Mouse (Mus musculus) cortical plate, adult 2 months (tissue): Measurements from ENCODE around the gene Nsdhl. TPM values are rescaled to one million over a fixed set of nuclear protein-coding genes. Genes with fewer than 3 reads are reported as not detected.

Source experiments
- H3K27ac ChIP-seq: fragments of 200-500 bp; 2 replicates; pipeline ENCODE4 v1.5.1; 2012; ENCODE audit warnings: low read length, control low read depth, inconsistent platforms; ENCODE audit not compliant: insufficient read depth
- H3K4me1 ChIP-seq: fragments of 200-500 bp; 2 replicates; pipeline ENCODE4 v1.6.1; 2011; ENCODE audit warnings: low read length; ENCODE audit not compliant: control insufficient read depth, insufficient read depth
- H3K4me3 ChIP-seq: fragments of 200-500 bp; 2 replicates; pipeline ENCODE4 v1.5.1; 2011; ENCODE audit warnings: mild to moderate bottlenecking, low read length, control low read depth; ENCODE audit not compliant: insufficient read depth
- CTCF ChIP-seq: fragments of 200-500 bp; IDR thresholded peaks from 2 replicates; pipeline ENCODE4 v1.5.1; 2011; ENCODE audit warnings: mild to moderate bottlenecking, control low read depth, low read length; ENCODE audit not compliant: insufficient read depth; ENCODE audit errors: extremely low read depth
- POLR2A ChIP-seq: fragments of 200-500 bp; IDR thresholded peaks from 2 replicates; pipeline ENCODE4 v1.6.1; 2011; ENCODE audit warnings: mild to moderate bottlenecking, low read length, control low read depth; ENCODE audit not compliant: insufficient read depth; ENCODE audit errors: extremely low read depth
- polyA plus RNA-seq: library from polyadenylated mRNA; depleted of rRNA; stranded (reverse); fragments of >200 nt; gene quantifications from 2 replicates; pipeline ENCODE4 v1.2.3, GENCODE M21; 2012

The Nsdhl gene
- polyA plus RNA-seq, 1 experiment: 36.4 TPM

GRCm38 (mm10) chrX:72953464-72953863 is 35.1 kb downstream of the Nsdhl start:
- no peak overlapping the region for H3K4me3 ChIP-seq
- TF ChIP-seq POLR2A: no peak
- H3K27ac ChIP-seq: no peak overlapping the region
- H3K4me1 ChIP-seq: no peaks in the 10 kb centered on the region

GRCm38 (mm10) chrX:72956486-72956885 is 38.1 kb downstream of the Nsdhl start:
- H3K4me3 ChIP-seq: no peak overlapping the region
- TF ChIP-seq POLR2A (no peak), CTCF (no peak)
- H3K4me1 ChIP-seq: no peaks in the 10 kb centered on the region
- no peak overlapping the region for H3K27ac ChIP-seq

GRCm38 (mm10) chrX:72960431-72960830 is 42.1 kb downstream of the Nsdhl start:
- no peaks in the 10 kb centered on the region for H3K4me1 ChIP-seq
- no peak overlapping the region for H3K4me3 ChIP-seq
- no peak overlapping the region for H3K27ac ChIP-seq
- TF ChIP-seq CTCF (no peak), POLR2A (no peak)

GRCm38 (mm10) chrX:72961511-72961910 is 43.2 kb downstream of the Nsdhl start:
- TF ChIP-seq POLR2A (no peak), CTCF (no peak)
- H3K4me1 ChIP-seq: no peaks in the 10 kb centered on the region
- H3K4me3 ChIP-seq: no peak overlapping the region
- no peak overlapping the region for H3K27ac ChIP-seq

GRCm38 (mm10) chrX:72962743-72963142 is 44.4 kb downstream of the Nsdhl start:
- no peak for TF ChIP-seq POLR2A
- TF ChIP-seq CTCF: no peak
- no peak overlapping the region for H3K27ac ChIP-seq
- H3K4me3 ChIP-seq: no peak overlapping the region
- no peaks in the 10 kb centered on the region for H3K4me1 ChIP-seq

GRCm38 (mm10) chrX:72982831-72983230 is 64.5 kb downstream of the Nsdhl start:
- Histone ChIP-seq H3K4me3 (no peak overlapping the region), H3K27ac (no peak overlapping the region)
- no peak for TF ChIP-seq CTCF
- TF ChIP-seq POLR2A: no peak

GRCm38 (mm10) chrX:72985607-72986006 is 67.2 kb downstream of the Nsdhl start:
- TF ChIP-seq CTCF (no peak), POLR2A (no peak)
- H3K4me3 ChIP-seq: no peak overlapping the region
- H3K4me1 ChIP-seq: no peaks in the 10 kb centered on the region
- H3K27ac ChIP-seq: no peak overlapping the region

More at GRCm38 (mm10) chrX:72982831-72983230, 64.5 kb downstream of the Nsdhl start:
- no peaks in the 10 kb centered on the region for H3K4me1 ChIP-seq

GRCm38 (mm10) chrX:72986841-72987519 is 68.6 kb downstream of the Nsdhl start, which contains the start of gene Zfp185:
Gene Zfp185 (plus strand): TSS chrX:72987339.
- H3K4me3 ChIP-seq: peak within 1 kb of the TSS; percentile 10; the same call in 1 of the 2 replicates
- no peaks in the 10 kb centered on the region for H3K4me1 ChIP-seq
- no peak within 1 kb of the TSS for H3K27ac ChIP-seq
- no peak for TF ChIP-seq CTCF
- TF ChIP-seq POLR2A: no peak

GRCm38 (mm10) chrX:72987520-72987905 is 69.2 kb downstream of the Nsdhl start:
- Histone ChIP-seq H3K4me3 (peak overlapping the region; percentile 10; the same call in 1 of the 2 replicates), H3K4me1 (no peaks in the 10 kb centered on the region), H3K27ac (no peak overlapping the region)
- TF ChIP-seq POLR2A (no peak), CTCF (no peak)

GRCm38 (mm10) chrX:72988431-72988830 is 70.1 kb downstream of the Nsdhl start:
- no peak for TF ChIP-seq POLR2A
- Histone ChIP-seq H3K27ac (no peak overlapping the region), H3K4me3 (no peak overlapping the region), H3K4me1 (no peaks in the 10 kb centered on the region)

- TF ChIP-seq CTCF: no peak
- TF ChIP-seq POLR2A: no peak
- Histone ChIP-seq H3K4me1 (no peaks in the 10 kb centered on the region), H3K27ac (no peak overlapping the region), H3K4me3 (no peak overlapping the region)
Measured at GRCm38 (mm10) chrX:72990581-72990980, 72.2 kb downstream of the Nsdhl start.
